Mouse (Mus musculus) liver, embryonic 11.5 days (tissue): ENCODE data around the gene Alg14. TPM values are rescaled to one million over a fixed set of nuclear protein-coding genes. Genes with fewer than 3 reads are reported as not detected.

Experiments
- ATAC-seq: fragments of 200-750 bp; cut with Nextera tagmentation; replicated peaks from 2 replicates; pipeline ENCODE4 v1.8.0; 2017; ENCODE audit warnings: moderate number of reproducible peaks, mild to moderate bottlenecking, moderate TSS enrichment, moderate library complexity; ENCODE audit not compliant: low FRiP score
- DNase-seq: peaks from one replicate; pipeline ENCODE4 v3.0.0-alpha.2; 2017; ENCODE audit warnings: low spot score
- H3K27ac ChIP-seq: fragments of 300-500 bp; sonication (generic); 2 replicates; pipeline ENCODE4 v1.5.1; 2014; ENCODE audit warnings: mild to moderate bottlenecking, low read depth, low read length, control low read depth
- H3K27me3 ChIP-seq: fragments of 300-500 bp; sonication (generic); replicated peaks from 2 replicates; pipeline ENCODE4 v1.6.1; 2014; ENCODE audit warnings: low read length, mixed read lengths; ENCODE audit not compliant: control insufficient read depth, insufficient read depth
- H3K36me3 ChIP-seq: fragments of 300-500 bp; sonication (generic); 2 replicates; pipeline ENCODE4 v1.6.1; 2014; ENCODE audit warnings: mild to moderate bottlenecking, low read length, moderate library complexity, mixed read lengths; ENCODE audit not compliant: control insufficient read depth, insufficient read depth
- H3K4me1 ChIP-seq: fragments of 300-500 bp; sonication (generic); replicated peaks from 2 replicates; pipeline ENCODE4 v1.6.1; 2014; ENCODE audit warnings: low read length, mixed read lengths; ENCODE audit not compliant: control insufficient read depth, insufficient read depth
- H3K4me2 ChIP-seq: fragments of 300-500 bp; sonication (generic); 2 replicates; pipeline ENCODE4 v1.6.1; 2014; ENCODE audit warnings: mild to moderate bottlenecking, control low read depth, moderate library complexity
- H3K4me3 ChIP-seq: fragments of 300-500 bp; sonication (generic); 2 replicates; pipeline ENCODE4 v1.5.1; 2014; ENCODE audit warnings: low read depth, low read length, control low read depth
- H3K9ac ChIP-seq: fragments of 300-500 bp; sonication (generic); 2 replicates; pipeline ENCODE4 v1.6.1; 2014; ENCODE audit warnings: low read depth, low read length, control low read depth
- H3K9me3 ChIP-seq: fragments of 300-500 bp; sonication (generic); 2 replicates; pipeline ENCODE4 v1.6.1; 2016; ENCODE audit warnings: low read length, inconsistent platforms, mixed read lengths; ENCODE audit not compliant: control insufficient read depth
- WGBS: fragments of 180-500 bp; shearing (Covaris S2); extraction: QIAGEN DNeasy Blood & Tissue Kit; methylation state at CpG from one replicate; pipeline ENCODE4 v1.1.7; 2014; 5-methylcytosine and 5-hydroxymethylcytosine counted together
- polyA plus RNA-seq: library from polyadenylated mRNA; unstranded; fragments of >200 nt; fragmentation: Nextera tagmentation; extraction: Ambion mirVana; gene quantifications from 2 replicates; pipeline ENCODE4 v1.2.1, GENCODE M21; 2014

Alg14 gene
- polyA plus RNA-seq, 1 experiment from 2014 or later: 26.4 TPM

- no peak overlapping the region for H3K27ac ChIP-seq
- peaks cover 26% of the 10 kb centered on the region for H3K4me1 ChIP-seq
- 72% methylated on average over 20 of the region's 20 CpGs for WGBS
- no peak overlapping the region; the same call in 1 of the 2 replicates for H3K4me3 ChIP-seq
- H3K36me3 ChIP-seq: no peaks in the 10 kb centered on the region
- no peak for ATAC-seq
- H3K9ac ChIP-seq: no peak overlapping the region; the same call in 1 of the 2 replicates
- H3K4me2 ChIP-seq: peak overlapping the region; percentile 70
- no peaks in the 10 kb centered on the region for H3K9me3 ChIP-seq
- DNase-seq: no peak
- H3K27me3 ChIP-seq: peaks cover 17% of the 10 kb centered on the region
Measured at GRCm38 (mm10) chr3:121258521-121259478, 32.8 kb upstream of the Alg14 start.

- Histone ChIP-seq H3K4me3 (peak overlapping the region; percentile 90), H3K9ac (peak overlapping the region; percentile 15; the same call in 1 of the 2 replicates)
- 77% methylated on average over 7 of the region's 7 CpGs for WGBS
Measured at GRCm38 (mm10) chr3:121260041-121260440, 31.5 kb upstream of the Alg14 start.

GRCm38 (mm10) chr3:121260831-121261230 is 30.7 kb upstream of the Alg14 start:
- DNase-seq (no peak), ATAC-seq (no peak)
- H3K9me3 ChIP-seq: no peaks in the 10 kb centered on the region
- H3K36me3 ChIP-seq: no peaks in the 10 kb centered on the region
- peak overlapping the region; percentile 54 for H3K9ac ChIP-seq
- peak overlapping the region; percentile 60; the same call in 1 of the 2 replicates for H3K27ac ChIP-seq
- peaks cover 26% of the 10 kb centered on the region for H3K4me1 ChIP-seq
- peaks cover 19% of the 10 kb centered on the region for H3K27me3 ChIP-seq
- H3K4me3 ChIP-seq: peak overlapping the region; percentile 90
- peak overlapping the region; percentile 70 for H3K4me2 ChIP-seq
- WGBS: 58% methylated on average over 1 of the region's 1 CpGs

More at GRCm38 (mm10) chr3:121260041-121260440, 31.5 kb upstream of the Alg14 start:
- Histone ChIP-seq H3K27ac (no peak overlapping the region), H3K36me3 (no peaks in the 10 kb centered on the region), H3K4me1 (peaks cover 26% of the 10 kb centered on the region), H3K9me3 (no peaks in the 10 kb centered on the region), H3K27me3 (peaks cover 19% of the 10 kb centered on the region), H3K4me2 (peak overlapping the region; percentile 70)
- ATAC-seq (no peak), DNase-seq (no peak)

GRCm38 (mm10) chr3:121261251-121261650 is 30.3 kb upstream of the Alg14 start:
- no peak for DNase-seq
- no peaks in the 10 kb centered on the region for H3K36me3 ChIP-seq
- peak overlapping the region; percentile 54 for H3K9ac ChIP-seq
- no peaks in the 10 kb centered on the region for H3K9me3 ChIP-seq
- H3K4me2 ChIP-seq: peak overlapping the region; percentile 70
- 42% methylated on average over 7 of the region's 7 CpGs for WGBS
- ATAC-seq: no peak
- H3K4me1 ChIP-seq: peaks cover 26% of the 10 kb centered on the region
- peak overlapping the region; percentile 60; the same call in 1 of the 2 replicates for H3K27ac ChIP-seq
- H3K4me3 ChIP-seq: peak overlapping the region; percentile 90
- H3K27me3 ChIP-seq: peaks cover 19% of the 10 kb centered on the region

GRCm38 (mm10) chr3:121261939-121262520 is 29.5 kb upstream of the Alg14 start:
- DNase-seq (no peak), ATAC-seq (no peak)
- Histone ChIP-seq H3K4me3 (peak overlapping the region; percentile 90), H3K36me3 (no peaks in the 10 kb centered on the region), H3K4me2 (peak overlapping the region; percentile 98), H3K9me3 (no peaks in the 10 kb centered on the region), H3K4me1 (peaks cover 31% of the 10 kb centered on the region), H3K27me3 (peaks cover 19% of the 10 kb centered on the region), H3K27ac (peak overlapping the region; percentile 95), H3K9ac (peak overlapping the region; percentile 94)
- 7% methylated on average over 21 of the region's 21 CpGs for WGBS

- 1% methylated on average over 92 of the region's 97 CpGs for WGBS
- H3K36me3 ChIP-seq: no peaks in the 10 kb centered on the region
- peak overlapping the region; percentile 94 for H3K9ac ChIP-seq
- H3K27me3 ChIP-seq: peaks cover 19% of the 10 kb centered on the region
- peaks cover 36% of the 10 kb centered on the region for H3K4me1 ChIP-seq
- ATAC-seq (peak; percentile 61), DNase-seq (peak; percentile 76)
- H3K4me3 ChIP-seq: peak overlapping the region; percentile 90
- no peaks in the 10 kb centered on the region for H3K9me3 ChIP-seq
- H3K4me2 ChIP-seq: peak overlapping the region; percentile 98
- peak overlapping the region; percentile 95 for H3K27ac ChIP-seq
Measured at GRCm38 (mm10) chr3:121262521-121263204, 28.9 kb upstream of the Alg14 start.

- no peaks in the 10 kb centered on the region for H3K9me3 ChIP-seq
- ATAC-seq (no peak; the same call in 1 of the 2 replicates), DNase-seq (peak; percentile 74)
- no peaks in the 10 kb centered on the region for H3K36me3 ChIP-seq
- peaks cover 38% of the 10 kb centered on the region for H3K4me1 ChIP-seq
- H3K4me3 ChIP-seq: peak overlapping the region; percentile 90
- H3K27ac ChIP-seq: peak overlapping the region; percentile 95
- H3K4me2 ChIP-seq: peak overlapping the region; percentile 98
- peak overlapping the region; percentile 94 for H3K9ac ChIP-seq
- WGBS: 2% methylated on average over 20 of the region's 20 CpGs
- H3K27me3 ChIP-seq: peaks cover 19% of the 10 kb centered on the region
Measured at GRCm38 (mm10) chr3:121263205-121263548, 28.4 kb upstream of the Alg14 start.

- 46% methylated on average over 6 of the region's 6 CpGs for WGBS
- ATAC-seq (peak; percentile 83), DNase-seq (peak; percentile 58)
- Histone ChIP-seq H3K4me1 (peaks cover 31% of the 10 kb centered on the region), H3K27ac (peak overlapping the region; percentile 95), H3K4me3 (no peak overlapping the region), H3K9ac (peak overlapping the region; percentile 46; the same call in 1 of the 2 replicates), H3K9me3 (no peaks in the 10 kb centered on the region), H3K27me3 (peaks cover 19% of the 10 kb centered on the region), H3K36me3 (no peaks in the 10 kb centered on the region), H3K4me2 (peak overlapping the region; percentile 98)
Measured at GRCm38 (mm10) chr3:121264242-121264641, 27.3 kb upstream of the Alg14 start.
